Mouse (Mus musculus): Measurements from ENCODE around the gene Wdtc1. TPM values are rescaled to one million over a fixed set of nuclear protein-coding genes. Genes with fewer than 3 reads are reported as not detected.
A peak's percentile ranks its signal among the peaks of the same experiment; 100 is the strongest.

The Wdtc1 gene
- polyA plus RNA-seq (2014; fragmentation: Nextera tagmentation; extraction: Ambion mirVana), result 21.3 and 24.9 TPM in 2 replicates

- H3K9me3 ChIP-seq (ENCODE audit: control insufficient read depth, low read length), result no peaks in the 10 kb centered on the region
- H3K27ac ChIP-seq (replicated peaks; ENCODE audit: low read depth, low read length), result no peak within 1 kb of the TSS
- no peak within 1 kb of the TSS for H3K9ac ChIP-seq (replicated peaks; ENCODE audit: low read length)
- H3K36me3 ChIP-seq (ENCODE audit: control insufficient read depth, insufficient read depth, low read length), result no peaks in the 10 kb centered on the region
- H3K27me3 ChIP-seq (ENCODE audit: control insufficient read depth, insufficient read depth, low read length), result no peaks in the 10 kb centered on the region
- H3K4me3 ChIP-seq (replicated peaks; ENCODE audit: low read depth, low read length), result no peak within 1 kb of the TSS
- ATAC-seq (ENCODE audit: low FRiP score, low TSS enrichment), result no peak
- no peaks in the 10 kb centered on the region for H3K4me1 ChIP-seq (ENCODE audit: control insufficient read depth, insufficient read depth, low read length)
- no peak for DNase-seq
- WGBS, result 90% methylated on average over 23 of the region's 23 CpGs
- no peak within 1 kb of the TSS for H3K4me2 ChIP-seq (ENCODE audit: low read length)
Observed at GRCm38 (mm10) chr4:133353367-133354365, at the start of gene Wdtc1. Wdtc1 (minus strand) TSS chr4:133353481.

- DNase-seq (no peak), ATAC-seq (ENCODE audit: low FRiP score, low TSS enrichment) (no peak)
- WGBS, result 66% methylated on average over 13 of the region's 13 CpGs
- 0 out of 2 replicates have a peak overlapping the region, but pooled peaks have one; percentile 37 for H3K27ac ChIP-seq (replicated peaks; ENCODE audit: low read depth, low read length)
- H3K9ac ChIP-seq (replicated peaks; ENCODE audit: low read length), result no peak overlapping the region
- H3K4me3 ChIP-seq (replicated peaks; ENCODE audit: low read depth, low read length), result no peak overlapping the region
- H3K27me3 ChIP-seq (ENCODE audit: control insufficient read depth, insufficient read depth, low read length), result no peaks in the 10 kb centered on the region
- no peaks in the 10 kb centered on the region for H3K36me3 ChIP-seq (ENCODE audit: control insufficient read depth, insufficient read depth, low read length)
- H3K9me3 ChIP-seq (ENCODE audit: control insufficient read depth, low read length), result no peaks in the 10 kb centered on the region
- no peak overlapping the region for H3K4me2 ChIP-seq (ENCODE audit: low read length)
- H3K4me1 ChIP-seq (ENCODE audit: control insufficient read depth, insufficient read depth, low read length), result 0 out of 2 replicates have a peak, but pooled peaks cover 4% of the 10 kb centered on the region
Observed at GRCm38 (mm10) chr4:133402011-133402410, 48.7 kb upstream of the Wdtc1 start.

GRCm38 (mm10) chr4:133400098-133400497 is 46.8 kb upstream of the Wdtc1 start:
- peaks cover 7% of the 10 kb centered on the region for H3K4me1 ChIP-seq (ENCODE audit: control insufficient read depth, insufficient read depth, low read length)
- no peak for ATAC-seq (ENCODE audit: low FRiP score, low TSS enrichment)
- H3K4me3 ChIP-seq (replicated peaks; ENCODE audit: low read depth, low read length), result no peak overlapping the region
- 74% methylated on average over 7 of the region's 7 CpGs for WGBS
- no peaks in the 10 kb centered on the region for H3K36me3 ChIP-seq (ENCODE audit: control insufficient read depth, insufficient read depth, low read length)
- H3K27ac ChIP-seq (replicated peaks; ENCODE audit: low read depth, low read length), result no peak overlapping the region
- no peaks in the 10 kb centered on the region for H3K27me3 ChIP-seq (ENCODE audit: control insufficient read depth, insufficient read depth, low read length)
- no peak for DNase-seq
- no peak overlapping the region for H3K9ac ChIP-seq (replicated peaks; ENCODE audit: low read length)
- H3K4me2 ChIP-seq (ENCODE audit: low read length), result no peak overlapping the region
- H3K9me3 ChIP-seq (ENCODE audit: control insufficient read depth, low read length), result no peaks in the 10 kb centered on the region

GRCm38 (mm10) chr4:133399509-133399908 is 46.2 kb upstream of the Wdtc1 start:
- H3K36me3 ChIP-seq (ENCODE audit: control insufficient read depth, insufficient read depth, low read length), result no peaks in the 10 kb centered on the region
- H3K9ac ChIP-seq (replicated peaks; ENCODE audit: low read length), result no peak overlapping the region
- DNase-seq (no peak), ATAC-seq (ENCODE audit: low FRiP score, low TSS enrichment) (no peak)
- H3K27ac ChIP-seq (replicated peaks; ENCODE audit: low read depth, low read length), result no peak overlapping the region
- no peaks in the 10 kb centered on the region for H3K9me3 ChIP-seq (ENCODE audit: control insufficient read depth, low read length)
- no peak overlapping the region for H3K4me3 ChIP-seq (replicated peaks; ENCODE audit: low read depth, low read length)
- no peaks in the 10 kb centered on the region for H3K27me3 ChIP-seq (ENCODE audit: control insufficient read depth, insufficient read depth, low read length)
- no peak overlapping the region for H3K4me2 ChIP-seq (ENCODE audit: low read length)
- WGBS, result 93% methylated on average over 6 of the region's 6 CpGs
- H3K4me1 ChIP-seq (ENCODE audit: control insufficient read depth, insufficient read depth, low read length), result peaks cover 7% of the 10 kb centered on the region

- DNase-seq (no peak), ATAC-seq (ENCODE audit: low FRiP score, low TSS enrichment) (no peak)
- Histone ChIP-seq H3K36me3 (ENCODE audit: control insufficient read depth, insufficient read depth, low read length) (no peaks in the 10 kb centered on the region), H3K4me3 (replicated peaks; ENCODE audit: low read depth, low read length) (no peak overlapping the region), H3K9ac (replicated peaks; ENCODE audit: low read length) (no peak overlapping the region), H3K9me3 (ENCODE audit: control insufficient read depth, low read length) (no peaks in the 10 kb centered on the region), H3K27ac (replicated peaks; ENCODE audit: low read depth, low read length) (no peak overlapping the region), H3K4me1 (ENCODE audit: control insufficient read depth, insufficient read depth, low read length) (peaks cover 7% of the 10 kb centered on the region), H3K4me2 (ENCODE audit: low read length) (no peak overlapping the region), H3K27me3 (ENCODE audit: control insufficient read depth, insufficient read depth, low read length) (no peaks in the 10 kb centered on the region)
- 84% methylated on average over 5 of the region's 5 CpGs for WGBS
Observed at GRCm38 (mm10) chr4:133398619-133399018, 45.3 kb upstream of the Wdtc1 start.

GRCm38 (mm10) chr4:133397961-133398360 is 44.7 kb upstream of the Wdtc1 start:
- H3K4me2 ChIP-seq (ENCODE audit: low read length), result no peak overlapping the region
- no peaks in the 10 kb centered on the region for H3K27me3 ChIP-seq (ENCODE audit: control insufficient read depth, insufficient read depth, low read length)
- H3K9ac ChIP-seq (replicated peaks; ENCODE audit: low read length), result no peak overlapping the region
- DNase-seq (no peak), ATAC-seq (ENCODE audit: low FRiP score, low TSS enrichment) (no peak)
- no peaks in the 10 kb centered on the region for H3K36me3 ChIP-seq (ENCODE audit: control insufficient read depth, insufficient read depth, low read length)
- no peaks in the 10 kb centered on the region for H3K9me3 ChIP-seq (ENCODE audit: control insufficient read depth, low read length)
- 78% methylated on average over 8 of the region's 8 CpGs for WGBS
- H3K27ac ChIP-seq (replicated peaks; ENCODE audit: low read depth, low read length), result no peak overlapping the region
- H3K4me1 ChIP-seq (ENCODE audit: control insufficient read depth, insufficient read depth, low read length), result peaks cover 7% of the 10 kb centered on the region
- no peak overlapping the region for H3K4me3 ChIP-seq (replicated peaks; ENCODE audit: low read depth, low read length)

GRCm38 (mm10) chr4:133397299-133397698 is 44.0 kb upstream of the Wdtc1 start:
- whole genome bisulfite sequencing, result 30% methylated on average over 5 of the region's 5 CpGs
- ATAC-seq (ENCODE audit: low FRiP score, low TSS enrichment) (no peak), DNase-seq (no peak)
- no peaks in the 10 kb centered on the region for H3K9me3 ChIP-seq (ENCODE audit: control insufficient read depth, low read length)
- H3K4me2 ChIP-seq (ENCODE audit: low read length), result no peak overlapping the region
- H3K9ac ChIP-seq (replicated peaks; ENCODE audit: low read length), result no peak overlapping the region
- H3K4me3 ChIP-seq (replicated peaks; ENCODE audit: low read depth, low read length), result no peak overlapping the region
- H3K4me1 ChIP-seq (ENCODE audit: control insufficient read depth, insufficient read depth, low read length), result peaks cover 7% of the 10 kb centered on the region
- H3K27ac ChIP-seq (replicated peaks; ENCODE audit: low read depth, low read length), result no peak overlapping the region
- no peaks in the 10 kb centered on the region for H3K36me3 ChIP-seq (ENCODE audit: control insufficient read depth, insufficient read depth, low read length)
- H3K27me3 ChIP-seq (ENCODE audit: control insufficient read depth, insufficient read depth, low read length), result no peaks in the 10 kb centered on the region

- Histone ChIP-seq H3K27ac (replicated peaks; ENCODE audit: low read depth, low read length) (peak overlapping the region; percentile 55), H3K27me3 (ENCODE audit: control insufficient read depth, insufficient read depth, low read length) (no peaks in the 10 kb centered on the region), H3K36me3 (ENCODE audit: control insufficient read depth, insufficient read depth, low read length) (no peaks in the 10 kb centered on the region), H3K9ac (replicated peaks; ENCODE audit: low read length) (no peak overlapping the region), H3K4me2 (ENCODE audit: low read length) (no peak overlapping the region), H3K4me1 (ENCODE audit: control insufficient read depth, insufficient read depth, low read length) (peaks cover 7% of the 10 kb centered on the region), H3K9me3 (ENCODE audit: control insufficient read depth, low read length) (no peaks in the 10 kb centered on the region), H3K4me3 (replicated peaks; ENCODE audit: low read depth, low read length) (no peak overlapping the region)
- DNase-seq (no peak), ATAC-seq (ENCODE audit: low FRiP score, low TSS enrichment) (no peak)
- WGBS, result 71% methylated on average over 2 of the region's 2 CpGs
Observed at GRCm38 (mm10) chr4:133396079-133396478, 42.8 kb upstream of the Wdtc1 start.

Measured in midbrain, embryonic 14.5 days (tissue).